Mouse (Mus musculus): ENCODE measurements around the gene Brinp1. TPM values are rescaled to one million over a fixed set of nuclear protein-coding genes. Genes with fewer than 3 reads are reported as not detected.
A peak's percentile ranks its signal among the peaks of the same experiment; 100 is the strongest.

Brinp1 gene
- polyA plus RNA-seq, 1 experiment, result 122 TPM

DNA sequence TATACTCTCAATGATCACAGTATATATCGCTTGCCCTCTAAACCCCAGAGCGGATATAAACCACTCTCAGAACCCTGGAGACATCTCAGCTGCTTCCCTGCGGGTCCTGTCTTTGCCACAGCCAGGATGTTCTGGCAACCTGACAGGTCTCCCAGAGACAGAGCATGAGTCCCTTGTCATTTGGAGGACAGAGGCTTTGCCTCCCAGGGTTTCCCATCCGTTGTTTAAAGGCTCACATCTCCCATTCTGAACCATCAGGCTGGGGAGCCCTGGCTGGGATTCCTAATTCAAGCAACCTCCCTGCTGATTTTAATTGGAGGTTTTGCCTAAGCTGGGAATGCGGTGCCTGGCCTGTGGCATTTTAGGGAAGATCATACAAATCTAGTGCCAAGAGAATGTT is 185.9 kb downstream of the Brinp1 start:
- TF ChIP-seq CTCF (IDR thresholded peaks at IDR 0.05; ENCODE audit: extremely low read depth, insufficient read depth, low read length) (no peak), POLR2A (IDR thresholded peaks at IDR 0.05; ENCODE audit: extremely low read depth, insufficient read depth, low read length) (no peak)
- peak overlapping the region; percentile 33; the same call in 1 of the 2 replicates for H3K27ac ChIP-seq (ENCODE audit: insufficient read depth, low read length)
- H3K4me3 ChIP-seq (ENCODE audit: insufficient read depth, low read length), result no peak overlapping the region
- peaks cover 13% of the 10 kb centered on the region for H3K4me1 ChIP-seq (ENCODE audit: control insufficient read depth, insufficient read depth, low read length)

DNA sequence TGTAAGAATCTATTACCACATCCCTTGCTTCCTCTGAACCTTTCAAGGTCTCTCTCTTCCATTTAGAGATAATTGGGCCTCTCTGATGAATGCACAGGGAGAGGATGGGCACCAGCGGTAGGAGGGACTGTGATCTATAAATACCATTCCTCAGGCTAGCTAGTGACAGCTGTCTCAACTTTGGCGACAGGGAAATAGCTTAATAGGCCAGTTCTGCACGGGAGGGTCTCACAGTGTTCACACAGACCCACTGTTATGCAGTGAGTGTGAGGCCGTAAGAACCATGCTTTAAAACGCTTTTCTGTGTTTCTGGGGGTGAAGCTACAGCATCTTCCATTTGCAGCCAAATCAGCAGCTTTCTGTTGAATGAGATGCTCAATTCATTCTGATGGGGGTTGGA is 186.8 kb downstream of the Brinp1 start:
- Histone ChIP-seq H3K4me1 (ENCODE audit: control insufficient read depth, insufficient read depth, low read length) (peaks cover 13% of the 10 kb centered on the region), H3K27ac (ENCODE audit: insufficient read depth, low read length) (0 out of 2 replicates have a peak overlapping the region, but pooled peaks have one; percentile 33), H3K4me3 (ENCODE audit: insufficient read depth, low read length) (no peak overlapping the region)
- TF ChIP-seq CTCF (IDR thresholded peaks at IDR 0.05; ENCODE audit: extremely low read depth, insufficient read depth, low read length) (no peak), POLR2A (IDR thresholded peaks at IDR 0.05; ENCODE audit: extremely low read depth, insufficient read depth, low read length) (no peak)

DNA sequence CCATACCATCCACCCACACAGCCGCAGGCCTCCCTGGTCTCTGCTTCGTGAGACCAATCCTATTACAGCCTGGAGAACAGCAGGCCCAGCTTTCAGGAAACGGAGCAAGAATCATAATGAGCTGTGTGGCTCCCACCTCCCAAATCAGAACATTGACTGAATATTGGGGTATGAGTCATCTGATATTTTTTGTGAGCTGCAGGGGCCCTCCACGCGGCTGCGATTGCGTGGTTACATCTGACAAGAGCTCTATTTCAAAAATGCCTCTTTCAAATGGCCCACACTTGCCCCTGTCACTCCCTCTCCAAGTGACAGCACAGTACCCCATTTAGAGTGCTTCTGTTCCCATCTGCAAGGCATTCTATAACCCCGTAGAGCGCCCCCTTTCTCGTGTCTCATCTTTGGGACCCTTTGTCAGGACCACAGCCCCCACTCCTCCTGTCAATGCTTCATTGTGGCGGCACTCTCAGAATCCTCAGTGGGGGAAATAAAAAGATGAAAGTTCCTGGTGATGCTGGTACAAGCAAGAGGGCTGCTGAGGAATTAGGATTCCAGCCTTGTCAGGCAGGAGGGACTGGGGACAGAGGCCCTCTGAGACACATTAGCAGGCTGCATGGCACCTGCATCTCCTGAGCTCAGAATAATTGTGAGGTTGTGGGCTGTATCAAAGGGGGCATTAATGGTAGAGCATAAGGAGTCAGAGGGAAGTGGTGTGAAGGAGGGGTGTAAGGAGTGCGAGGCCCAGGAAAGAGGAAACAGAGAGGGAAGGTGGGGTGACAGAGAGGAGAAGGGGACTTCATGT is 188.2 kb downstream of the Brinp1 start:
- TF ChIP-seq POLR2A (IDR thresholded peaks at IDR 0.05; ENCODE audit: extremely low read depth, insufficient read depth, low read length), result no peak
- TF ChIP-seq CTCF (IDR thresholded peaks at IDR 0.05; ENCODE audit: extremely low read depth, insufficient read depth, low read length), result no peak
- H3K4me3 ChIP-seq (ENCODE audit: insufficient read depth, low read length), result no peak overlapping the region
- peak overlapping the region; percentile 63 for H3K27ac ChIP-seq (ENCODE audit: insufficient read depth, low read length)

DNA sequence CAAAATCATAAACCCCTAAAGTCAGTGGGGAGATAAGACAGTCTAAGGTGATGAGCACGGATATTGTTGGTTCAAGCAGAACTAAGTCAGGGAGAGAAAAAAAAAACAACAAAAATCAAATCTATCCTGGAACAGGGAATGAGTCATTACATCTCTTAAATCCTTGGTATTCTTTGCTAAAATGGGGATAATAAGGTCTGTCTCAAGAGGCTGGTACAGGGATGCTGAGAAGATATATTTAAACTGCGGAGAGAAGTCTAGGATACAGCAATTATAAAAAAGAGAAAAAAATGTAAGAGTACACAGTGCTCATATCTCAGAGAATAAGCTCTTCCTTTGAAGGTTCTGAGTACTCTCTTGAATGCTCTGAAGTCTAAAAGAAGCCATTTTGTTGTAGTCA is 189.3 kb downstream of the Brinp1 start:
- Histone ChIP-seq H3K4me3 (ENCODE audit: insufficient read depth, low read length) (no peak overlapping the region), H3K4me1 (ENCODE audit: control insufficient read depth, insufficient read depth, low read length) (peaks cover 13% of the 10 kb centered on the region), H3K27ac (ENCODE audit: insufficient read depth, low read length) (no peak overlapping the region)
- no peak for TF ChIP-seq POLR2A (IDR thresholded peaks at IDR 0.05; ENCODE audit: extremely low read depth, insufficient read depth, low read length)
- TF ChIP-seq CTCF (IDR thresholded peaks at IDR 0.05; ENCODE audit: extremely low read depth, insufficient read depth, low read length), result no peak

More for the DNA sequence above, 188.2 kb downstream of the Brinp1 start:
- H3K4me1 ChIP-seq (ENCODE audit: control insufficient read depth, insufficient read depth, low read length), result peaks cover 13% of the 10 kb centered on the region

DNA sequence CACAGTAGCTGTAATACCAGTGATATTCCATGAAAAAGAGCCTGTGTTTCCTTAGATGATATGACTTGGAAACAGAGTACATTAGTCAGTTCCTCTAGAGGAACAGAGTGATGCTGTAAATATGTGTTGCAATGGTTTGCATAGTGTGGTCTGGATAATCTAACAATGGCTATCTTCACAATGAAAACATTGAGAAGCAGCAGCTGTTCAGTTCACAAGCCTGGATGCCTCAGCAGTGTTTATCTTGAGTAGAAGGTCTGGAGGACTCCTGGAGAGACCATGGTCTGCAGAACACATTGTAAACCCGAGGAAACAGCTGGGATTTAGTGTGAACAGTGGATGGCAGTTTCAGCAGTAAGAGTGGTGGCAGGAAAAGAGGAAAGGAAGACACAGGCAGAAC is 233.2 kb downstream of the Brinp1 start:
- TF ChIP-seq POLR2A (IDR thresholded peaks at IDR 0.05; ENCODE audit: extremely low read depth, insufficient read depth, low read length), result no peak
- TF ChIP-seq CTCF (IDR thresholded peaks at IDR 0.05; ENCODE audit: extremely low read depth, insufficient read depth, low read length), result no peak
- no peaks in the 10 kb centered on the region for H3K4me1 ChIP-seq (ENCODE audit: control insufficient read depth, insufficient read depth, low read length)
- H3K27ac ChIP-seq (ENCODE audit: insufficient read depth, low read length), result no peak overlapping the region
- H3K4me3 ChIP-seq (ENCODE audit: insufficient read depth, low read length), result no peak overlapping the region
